Mouse (Mus musculus) heart, postnatal 0 days (tissue): ENCODE measurements around the gene Add3. TPM values are rescaled to one million over a fixed set of nuclear protein-coding genes. Genes with fewer than 3 reads are reported as not detected.

Source experiments
- ATAC-seq: fragments of 200-750 bp; cut with Nextera tagmentation; 2 replicates; pipeline ENCODE4 v1.8.0; 2017; ENCODE audit warnings: low read depth, moderate number of reproducible peaks, moderate library complexity; ENCODE audit not compliant: insufficient read depth
- DNase-seq: peaks from one replicate; pipeline ENCODE4 v3.0.0-alpha.2; 2016; ENCODE audit warnings: low spot score
- H3K27ac ChIP-seq: fragments of 300-500 bp; sonication (generic); 2 replicates; pipeline ENCODE4 v1.5.1; 2014; ENCODE audit warnings: low read depth, mild to moderate bottlenecking
- H3K27me3 ChIP-seq: fragments of 300-500 bp; sonication (generic); 2 replicates; pipeline ENCODE4 v1.6.1; 2014; ENCODE audit warnings: low read length, mixed read lengths; ENCODE audit not compliant: control insufficient read depth, insufficient read depth
- H3K36me3 ChIP-seq: fragments of 300-500 bp; sonication (generic); replicated peaks from 2 replicates; pipeline ENCODE4 v1.6.1; 2014; ENCODE audit warnings: low read length, mixed read lengths; ENCODE audit not compliant: control insufficient read depth, insufficient read depth
- H3K4me1 ChIP-seq: fragments of 300-500 bp; sonication (generic); 2 replicates; pipeline ENCODE4 v1.6.1; 2014; ENCODE audit warnings: antibody characterized with exemption; ENCODE audit not compliant: control insufficient read depth, insufficient read depth
- H3K4me2 ChIP-seq: fragments of 300-500 bp; sonication (generic); 2 replicates; pipeline ENCODE4 v1.6.1; 2014; ENCODE audit warnings: low read depth, mild to moderate bottlenecking, low read length, moderate library complexity
- H3K4me3 ChIP-seq: fragments of 300-500 bp; sonication (generic); 2 replicates; pipeline ENCODE4 v1.5.1; 2014; ENCODE audit warnings: low read depth, low read length
- H3K9ac ChIP-seq: fragments of 300-500 bp; sonication (generic); replicated peaks from 2 replicates; pipeline ENCODE4 v1.6.1; 2014; ENCODE audit warnings: low read depth, low read length, mixed read lengths
- H3K9me3 ChIP-seq: fragments of 300-500 bp; sonication (generic); replicated peaks from 2 replicates; pipeline ENCODE4 v1.6.1; 2016; ENCODE audit warnings: low read length; ENCODE audit not compliant: control insufficient read depth
- CTCF ChIP-seq: IDR thresholded peaks from 2 replicates; pipeline ENCODE4 v1.5.1; 2016; ENCODE audit warnings: antibody characterized with exemption, control low read depth, low read depth
- EP300 ChIP-seq: IDR thresholded peaks from 2 replicates; pipeline ENCODE4 v1.6.1; 2016; ENCODE audit warnings: antibody characterized with exemption, low read depth
- WGBS: fragments of 180-500 bp; shearing (Covaris S2); extraction: QIAGEN DNeasy Blood & Tissue Kit; methylation state at CpG from one replicate; pipeline ENCODE4 v1.1.7; 2014; 5-methylcytosine and 5-hydroxymethylcytosine counted together
- polyA plus RNA-seq: library from polyadenylated mRNA; unstranded; fragments of >200 nt; fragmentation: Nextera tagmentation; extraction: Ambion mirVana; gene quantifications from 2 replicates; pipeline ENCODE4 v1.2.1, GENCODE M21; 2015
- total RNA-seq: library from RNA; depleted of rRNA; stranded (reverse); fragments of >200 nt; gene quantifications from 2 replicates; pipeline ENCODE4 v1.2.3, GENCODE M21; 2014; ENCODE audit warnings: low replicate concordance

Gene Add3
- total and polyA plus RNA-seq, 2 experiments from 2014 or later = 62.1 to 82.9 TPM

- Histone ChIP-seq H3K27me3 (no peaks in the 10 kb centered on the region), H3K4me2 (no peak overlapping the region), H3K27ac (no peak overlapping the region), H3K36me3 (no peaks in the 10 kb centered on the region), H3K9me3 (no peaks in the 10 kb centered on the region), H3K4me3 (no peak overlapping the region), H3K9ac (no peak overlapping the region), H3K4me1 (peaks cover 26% of the 10 kb centered on the region)
- DNase-seq (no peak), ATAC-seq (no peak)
- 78% methylated on average over 4 of the region's 4 CpGs for WGBS
- no peak for TF ChIP-seq EP300
- TF ChIP-seq CTCF = no peak
Observed at GRCm38 (mm10) chr19:53260828-53261227, 120.6 kb downstream of the Add3 start.

- H3K36me3 ChIP-seq = no peaks in the 10 kb centered on the region
- no peak overlapping the region for H3K4me3 ChIP-seq
- no peak overlapping the region for H3K27ac ChIP-seq
- WGBS = 69% methylated on average over 7 of the region's 7 CpGs
- peaks cover 21% of the 10 kb centered on the region for H3K4me1 ChIP-seq
- H3K9me3 ChIP-seq = no peaks in the 10 kb centered on the region
- TF ChIP-seq EP300 = no peak
- TF ChIP-seq CTCF = no peak
- no peak for DNase-seq
- no peak overlapping the region for H3K9ac ChIP-seq
- H3K27me3 ChIP-seq = no peaks in the 10 kb centered on the region
- no peak overlapping the region for H3K4me2 ChIP-seq
- ATAC-seq = no peak
Observed at GRCm38 (mm10) chr19:53262061-53262460, 121.8 kb downstream of the Add3 start.

GRCm38 (mm10) chr19:53263859-53264733 lies 123.9 kb downstream of the Add3 start:
- H3K4me2 ChIP-seq = no peak overlapping the region
- 33% methylated on average over 22 of the region's 23 CpGs for whole genome bisulfite sequencing

GRCm38 (mm10) chr19:53264821-53265727 lies 124.8 kb downstream of the Add3 start:
- no peak overlapping the region for H3K4me2 ChIP-seq
- no peak overlapping the region for H3K4me3 ChIP-seq
- no peak; the same call in 1 of the 2 replicates for ATAC-seq

More at GRCm38 (mm10) chr19:53263859-53264733, 123.9 kb downstream of the Add3 start:
- no peaks in the 10 kb centered on the region for H3K27me3 ChIP-seq
- no peaks in the 10 kb centered on the region for H3K36me3 ChIP-seq
- DNase-seq (no peak), ATAC-seq (no peak)
- TF ChIP-seq EP300 (no peak), CTCF (no peak)
- H3K9me3 ChIP-seq = no peaks in the 10 kb centered on the region
- no peak overlapping the region for H3K9ac ChIP-seq
- peaks cover 8% of the 10 kb centered on the region; the same call in 1 of the 2 replicates for H3K4me1 ChIP-seq
- no peak overlapping the region for H3K4me3 ChIP-seq
- no peak overlapping the region for H3K27ac ChIP-seq

GRCm38 (mm10) chr19:53267305-53267704 lies 127.1 kb downstream of the Add3 start:
- Histone ChIP-seq H3K4me1 (peaks cover 3% of the 10 kb centered on the region; the same call in 1 of the 2 replicates), H3K27ac (no peak overlapping the region), H3K4me3 (no peak overlapping the region), H3K9ac (no peak overlapping the region), H3K27me3 (no peaks in the 10 kb centered on the region), H3K36me3 (no peaks in the 10 kb centered on the region), H3K4me2 (no peak overlapping the region), H3K9me3 (no peaks in the 10 kb centered on the region)
- TF ChIP-seq EP300 (no peak), CTCF (no peak)
- ATAC-seq (no peak), DNase-seq (no peak)
- WGBS = 78% methylated on average over 9 of the region's 9 CpGs

More at GRCm38 (mm10) chr19:53264821-53265727, 124.8 kb downstream of the Add3 start:
- no peaks in the 10 kb centered on the region for H3K36me3 ChIP-seq
- no peaks in the 10 kb centered on the region for H3K27me3 ChIP-seq
- no peak for TF ChIP-seq CTCF
- TF ChIP-seq EP300 = no peak
- no peak for DNase-seq
- no peaks in the 10 kb centered on the region for H3K9me3 ChIP-seq
- peaks cover 3% of the 10 kb centered on the region; the same call in 1 of the 2 replicates for H3K4me1 ChIP-seq
- no peak overlapping the region for H3K9ac ChIP-seq
- no peak overlapping the region for H3K27ac ChIP-seq
- 59% methylated on average over 12 of the region's 12 CpGs for WGBS
